Mouse (Mus musculus) CH12.LX (cell line): ENCODE data around the gene Ssr3. TPM values are rescaled to one million over a fixed set of nuclear protein-coding genes. Genes with fewer than 3 reads are reported as not detected.

ENCODE experiments used
- DNase-seq: peaks from one replicate; pipeline ENCODE4 v3.0.0-alpha.2; 2013; ENCODE audit errors: extremely low read depth
- H3K27ac ChIP-seq: 2 replicates; pipeline ENCODE4 v1.5.1; 2012; ENCODE audit warnings: low read depth, mild to moderate bottlenecking, control low read depth, moderate library complexity; ENCODE audit not compliant: insufficient read depth
- H3K27me3 ChIP-seq: replicated peaks from 2 replicates; pipeline ENCODE3; 2012; ENCODE audit warnings: inconsistent platforms
- H3K36me3 ChIP-seq, 2 experiments: replicated peaks in 1 of 2; 2 replicates each; pipeline versions ENCODE3 to v1.6.1; 2012; ENCODE audit warnings: inconsistent platforms in 1 of 2, low read length in 1 of 2, mild to moderate bottlenecking in 1 of 2, mixed read lengths in 1 of 2, moderate library complexity in 1 of 2; ENCODE audit not compliant: control insufficient read depth in 1 of 2, insufficient read depth in 1 of 2
- H3K4me1 ChIP-seq, 2 experiments: 2 replicates each; pipeline ENCODE4 v1.6.1; 2012; ENCODE audit warnings: inconsistent platforms in 1 of 2, moderate library complexity in 1 of 2; ENCODE audit not compliant: insufficient read depth in 2 of 2, control insufficient read depth in 1 of 2
- H3K4me2 ChIP-seq: 2 replicates; pipeline ENCODE4 v1.6.1; 2012; ENCODE audit warnings: low read depth, mild to moderate bottlenecking, control low read depth; ENCODE audit not compliant: poor library complexity, insufficient read depth, severe bottlenecking
- H3K4me3 ChIP-seq, 3 experiments: fragments of 150-350 bp in 1 of 3; sonication (generic) in 1 of 3; replicated peaks in 1 of 3; 2 replicates each; pipeline versions ENCODE3 to v1.5.1; 2011 to 2012; ENCODE audit warnings: low read depth in 2 of 3, low read length in 2 of 3, mild to moderate bottlenecking in 2 of 3, moderate library complexity in 2 of 3, control low read depth in 1 of 3, improper control_type of control experiment in 1 of 3, inconsistent platforms in 1 of 3, mixed read lengths in 1 of 3; ENCODE audit not compliant: poor library complexity in 1 of 3
- H3K79me2 ChIP-seq: replicated peaks from 2 replicates; pipeline ENCODE4 v1.6.1; 2012; ENCODE audit warnings: mild to moderate bottlenecking, moderate library complexity; ENCODE audit not compliant: control insufficient read depth, poor library complexity, insufficient read depth, severe bottlenecking; ENCODE audit errors: extremely low read depth
- H3K9ac ChIP-seq: 2 replicates; pipeline ENCODE4 v1.6.1; 2012; ENCODE audit warnings: low read depth, mild to moderate bottlenecking, control low read depth, moderate library complexity; ENCODE audit not compliant: insufficient read depth
- H3K9me3 ChIP-seq: replicated peaks from 2 replicates; pipeline ENCODE3; 2012; ENCODE audit warnings: low read length, inconsistent platforms, mixed read lengths
- CTCF ChIP-seq, 2 experiments: IDR thresholded peaks in 1 of 2; conservative IDR thresholded peaks in 1 of 2; 2 replicates each; pipeline ENCODE4 v1.5.1; 2011 to 2012; ENCODE audit warnings: low read depth in 2 of 2, low read length in 2 of 2, improper control_type of control experiment in 1 of 2, inconsistent platforms in 1 of 2, mild to moderate bottlenecking in 1 of 2, moderate library complexity in 1 of 2
- HCFC1 ChIP-seq: IDR thresholded peaks from 2 replicates; pipeline ENCODE4 v1.6.1; 2012; ENCODE audit warnings: low read depth, mild to moderate bottlenecking, inconsistent platforms, low read length, improper control_type of control experiment
- IRF4 ChIP-seq: IDR thresholded peaks from 2 replicates; pipeline ENCODE4 v1.6.1; 2014; ENCODE audit warnings: low read depth, mild to moderate bottlenecking, inconsistent platforms, low read length, improper control_type of control experiment
- JUND ChIP-seq: conservative IDR thresholded peaks from 2 replicates; pipeline ENCODE4 v1.6.1; 2011; ENCODE audit warnings: low read depth, low read length, improper control_type of control experiment
- KAT2A ChIP-seq: IDR thresholded peaks from 2 replicates; pipeline ENCODE4 v1.6.1; 2012; ENCODE audit warnings: low read length, improper control_type of control experiment, inconsistent platforms; ENCODE audit not compliant: insufficient replicate concordance
- MAFK ChIP-seq: IDR thresholded peaks from 2 replicates; pipeline ENCODE4 v1.6.1; 2011; ENCODE audit warnings: low read length, improper control_type of control experiment; ENCODE audit not compliant: insufficient replicate concordance
- MAZ ChIP-seq: IDR thresholded peaks from 2 replicates; pipeline ENCODE4 v1.6.1; 2012; ENCODE audit warnings: low read depth, mild to moderate bottlenecking, inconsistent platforms, low read length, improper control_type of control experiment, moderate library complexity
- MEF2A ChIP-seq: IDR thresholded peaks from 2 replicates; pipeline ENCODE4 v1.6.1; 2014; ENCODE audit warnings: low read depth, mild to moderate bottlenecking, inconsistent platforms, low read length, improper control_type of control experiment, borderline replicate concordance
- MXI1 ChIP-seq: IDR thresholded peaks from 2 replicates; pipeline ENCODE4 v1.6.1; 2011; ENCODE audit warnings: mild to moderate bottlenecking, low read depth, low read length, improper control_type of control experiment
- MYC ChIP-seq: IDR thresholded peaks from 2 replicates; pipeline ENCODE4 v1.6.1; 2011; ENCODE audit warnings: low read depth, mild to moderate bottlenecking, improper control_type of control experiment, low read length
- PAX5 ChIP-seq: IDR thresholded peaks from 2 replicates; pipeline ENCODE4 v1.6.1; 2012; ENCODE audit warnings: low read length, inconsistent platforms, mixed read lengths
- RCOR1 ChIP-seq: conservative IDR thresholded peaks from 2 replicates; pipeline ENCODE4 v1.6.1; 2012; ENCODE audit warnings: low read depth, mild to moderate bottlenecking, inconsistent platforms, low read length, improper control_type of control experiment
- SIN3A ChIP-seq: IDR thresholded peaks from 2 replicates; pipeline ENCODE4 v1.6.1; 2012; ENCODE audit warnings: low read length, improper control_type of control experiment, inconsistent platforms
- SMC3 ChIP-seq: IDR thresholded peaks from 2 replicates; pipeline ENCODE4 v1.6.1; 2011; ENCODE audit warnings: low read depth, low read length, improper control_type of control experiment
- TBP ChIP-seq: conservative IDR thresholded peaks from 2 replicates; pipeline ENCODE4 v1.6.1; 2011; ENCODE audit warnings: low read depth, low read length, improper control_type of control experiment
- TCF12 ChIP-seq: IDR thresholded peaks from 2 replicates; pipeline ENCODE4 v1.6.1; 2014; ENCODE audit warnings: low read depth, mild to moderate bottlenecking, inconsistent platforms, low read length, improper control_type of control experiment
- UBTF ChIP-seq: IDR thresholded peaks from 2 replicates; pipeline ENCODE4 v1.6.1; 2012; ENCODE audit warnings: low read depth, mild to moderate bottlenecking, inconsistent platforms, low read length, improper control_type of control experiment, moderate library complexity
- ZC3H11A ChIP-seq: IDR thresholded peaks from 2 replicates; pipeline ENCODE4 v1.6.1; 2012; ENCODE audit warnings: low read depth, mild to moderate bottlenecking, inconsistent platforms, low read length, improper control_type of control experiment
- ZKSCAN1 ChIP-seq: IDR thresholded peaks from 2 replicates; pipeline ENCODE4 v1.6.1; 2012; ENCODE audit warnings: low read depth, inconsistent platforms, low read length, improper control_type of control experiment, borderline replicate concordance
- ZNF384 ChIP-seq: IDR thresholded peaks from 2 replicates; pipeline ENCODE4 v1.6.1; 2012; ENCODE audit warnings: low read depth, low read length, improper control_type of control experiment, inconsistent platforms
- dilution Hi-C: fragments of 300-500 bp; cut with MboI; formaldehyde crosslinking; loops from 2 replicates; pipeline ENCODE4 v1.14.3; 2020; ENCODE audit warnings: low sequenced_read_pairs; ENCODE audit not compliant: extremely low pct_unique_long_range_greater_than_20kb, extremely low pct_ligation_motif_present
- in situ Hi-C: fragments of 300-500 bp; cut with MboI; formaldehyde crosslinking; loops from 3 replicates; pipeline ENCODE4 v1.14.3; 2019; ENCODE audit warnings: low sequenced_read_pairs, low pct_ligation_motif_present, low pct_unique_long_range_greater_than_20kb, mixed read lengths
- polyA plus RNA-seq: library from polyadenylated mRNA; unstranded; fragments of >175 nt; gene quantifications from 2 replicates; pipeline ENCODE4 v1.2.1, GENCODE M21; 2012; ENCODE audit warnings: low read depth; ENCODE audit not compliant: insufficient read length
- total RNA-seq, 2 experiments: library from RNA; depleted of rRNA; stranded (reverse); fragments of 300-350 nt in 1 of 2; fragments of >200 nt in 1 of 2; gene quantifications; 2 replicates each; pipeline ENCODE4 v1.2.3; 2012 to 2014

Gene Ssr3
- total and polyA plus RNA-seq, 3 experiments: 118 to 222 (median 165) TPM

DNA sequence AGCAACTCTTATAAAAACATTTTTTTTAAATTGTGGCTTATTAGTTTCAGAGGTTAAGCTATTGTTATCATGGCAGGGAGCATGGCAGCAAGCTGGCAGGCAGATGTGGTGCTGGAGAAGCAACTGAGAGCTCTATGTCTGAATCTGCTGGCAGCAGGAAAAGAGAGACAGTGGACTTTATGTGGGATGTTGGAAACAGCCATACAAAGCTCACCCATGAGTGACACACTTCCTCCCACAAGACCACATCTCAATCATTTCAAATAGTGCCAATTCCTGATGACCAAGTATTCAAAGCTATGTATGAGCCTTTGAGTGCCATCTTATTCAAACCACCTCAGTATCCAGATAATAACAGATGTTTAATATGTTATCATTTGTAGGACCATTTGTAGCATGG, 15.5 kb upstream of the Ssr3 start:
- Histone ChIP-seq H3K79me2 (no peaks in the 10 kb centered on the region), H3K9ac (no peak overlapping the region), H3K9me3 (no peaks in the 10 kb centered on the region), H3K4me1 (peaks cover 0 to 6% of the 10 kb centered on the region in 2 experiments; a peak in 1 of 4 replicates), H3K27ac (no peak overlapping the region), H3K4me3 (no peak overlapping the region), H3K27me3 (no peaks in the 10 kb centered on the region), H3K36me3 (no peaks in the 10 kb centered on the region), H3K4me2 (no peak overlapping the region)
- DNase-seq: no peak
- dilution Hi-C loops: no loop called here
- in situ Hi-C loops: no loop called here
- TF ChIP-seq SIN3A (no peak), TCF12 (no peak), TBP (no peak), MAZ (no peak), MAFK (no peak), MYC (no peak), IRF4 (no peak), CTCF (conservative IDR thresholded peaks at IDR 0.05 in 1 of 2, IDR thresholded peaks at IDR 0.05 in 1 of 2; ENCODE audit: low read depth in 2 of 2, low read length in 2 of 2) (no peak), KAT2A (no peak), UBTF (no peak), RCOR1 (no peak), ZC3H11A (no peak), HCFC1 (no peak), SMC3 (no peak), JUND (no peak), MXI1 (no peak), ZKSCAN1 (no peak), PAX5 (no peak), ZNF384 (no peak), MEF2A (no peak)

GRCm38 (mm10) chr3:65405781-65406180, 13.4 kb upstream of the Ssr3 start:
- H3K27ac ChIP-seq: no peak overlapping the region
- H3K4me3 ChIP-seq: no peak overlapping the region
- no peaks in the 10 kb centered on the region for H3K9me3 ChIP-seq
- no peaks in the 10 kb centered on the region for H3K79me2 ChIP-seq
- no peak for DNase-seq
- H3K4me2 ChIP-seq: no peak overlapping the region
- H3K9ac ChIP-seq: no peak overlapping the region
- TF ChIP-seq SIN3A: no peak
- H3K27me3 ChIP-seq: no peaks in the 10 kb centered on the region
- H3K4me1 ChIP-seq: peaks cover 0 to 6% of the 10 kb centered on the region in 2 experiments; a peak in 1 of 4 replicates
- in situ Hi-C loops: no loop called here
- dilution Hi-C loops: no loop called here
- H3K36me3 ChIP-seq: no peaks in the 10 kb centered on the region
